In genomic region chr2:155236362-155236992, GRCm38 (mm10) we compare ENCODE assay signal across 8 mouse cellular contexts. TPM values are rescaled to one million over a fixed set of nuclear protein-coding genes. Genes with fewer than 3 reads are reported as not detected.
DNase-seq lines count a peak whose midpoint lies in the region; ATAC-seq and TF ChIP-seq lines count a peak whose summit lies in the region.

Gene Dynlrb1, plus strand, starts transcription at chr2:155236533.

- H3K79me2 ChIP-seq in C2C12 (ENCODE audit: control insufficient read depth, insufficient read depth) (peaks cover 50% of the 10 kb centered on the region), myocyte (ENCODE audit: control insufficient read depth, insufficient read depth) (peaks cover 48% of the 10 kb centered on the region)
- peaks cover 20% of the 10 kb centered on the region for H3K79me2 ChIP-seq in liver, adult 2 months (ENCODE audit: control insufficient read depth, insufficient read depth, low read length)

- TF ChIP-seq POLR2A in brain, embryonic 14.5 days (IDR thresholded peaks at IDR 0.05; ENCODE audit: borderline replicate concordance, extremely low read depth, insufficient read depth, insufficient read length, poor library complexity, severe bottlenecking), result no peak; the same call in 1 of the 2 replicates
- peak; percentile 88 for TF ChIP-seq POLR2A in liver, adult 2 months (IDR thresholded peaks at IDR 0.05; ENCODE audit: extremely low read depth, insufficient read depth, low read length)
- peak; percentile 81 for TF ChIP-seq POLR2A in myocyte (IDR thresholded peaks at IDR 0.05; ENCODE audit: insufficient read length, low read depth)

- WGBS in heart, embryonic 11.5 days (ENCODE audit: insufficient replicate concordance), result under 1% methylated on average over 50 of the region's 50 CpGs
- under 1% methylated on average over 50 of the region's 50 CpGs for WGBS in kidney, embryonic 16.5 days
- under 1% methylated on average over 50 of the region's 50 CpGs for WGBS in liver, adult 2 months

- peaks cover 44% of the 10 kb centered on the region for H3K79me3 ChIP-seq in C2C12 (ENCODE audit: low read depth)

- TF ChIP-seq CTCF in C2C12 (IDR thresholded peaks at IDR 0.05; ENCODE audit: control insufficient read depth, insufficient read depth, insufficient read length), result no peak
- TF ChIP-seq CTCF in brain, embryonic 14.5 days (IDR thresholded peaks at IDR 0.05; ENCODE audit: borderline replicate concordance, extremely low read depth, insufficient read depth, insufficient read length), result no peak
- no peak for TF ChIP-seq CTCF in liver, adult 2 months (IDR thresholded peaks at IDR 0.05; ENCODE audit: low read depth, low read length)

- H3K4me2 ChIP-seq in heart, embryonic 11.5 days, result peak within 1 kb of the TSS; percentile 70
- H3K4me2 ChIP-seq in kidney, embryonic 16.5 days (replicated peaks; ENCODE audit: low read depth, low read length), result peak within 1 kb of the TSS; percentile 93
- H3K4me2 ChIP-seq in myocyte (ENCODE audit: low read depth), result peak within 1 kb of the TSS; percentile 90

- peak within 1 kb of the TSS; percentile 100 for H3ac ChIP-seq in C2C12 (ENCODE audit: control insufficient read depth, insufficient read length, low read depth)
- peak within 1 kb of the TSS; percentile 37 for H3ac ChIP-seq in myocyte (ENCODE audit: control insufficient read depth, insufficient read length)

- peak within 1 kb of the TSS; percentile 87 for H3K27ac ChIP-seq in heart, embryonic 11.5 days (ENCODE audit: low read depth, low read length)
- H3K27ac ChIP-seq in kidney, embryonic 16.5 days (ENCODE audit: low read length), result peak within 1 kb of the TSS; percentile 94
- H3K27ac ChIP-seq in liver, adult 2 months (replicated peaks; ENCODE audit: insufficient read depth, low read depth, low read length), result peak within 1 kb of the TSS; percentile 70

- no peaks in the 10 kb centered on the region for H3K9me3 ChIP-seq in erythroblast, embryonic 14.5 days (ENCODE audit: control insufficient read depth, low read length)
- H3K9me3 ChIP-seq in heart, embryonic 11.5 days (replicated peaks; ENCODE audit: control insufficient read depth, low read length), result no peaks in the 10 kb centered on the region
- no peaks in the 10 kb centered on the region for H3K9me3 ChIP-seq in kidney, embryonic 16.5 days (ENCODE audit: low read length)

- peaks cover 23% of the 10 kb centered on the region for H3K4me1 ChIP-seq in erythroblast, embryonic 14.5 days (ENCODE audit: control insufficient read depth)
- peaks cover 9% of the 10 kb centered on the region for H3K4me1 ChIP-seq in heart, embryonic 11.5 days (ENCODE audit: control insufficient read depth, insufficient read depth, low read length)
- H3K4me1 ChIP-seq in kidney, embryonic 16.5 days (ENCODE audit: insufficient read depth, low read length), result peaks cover 13% of the 10 kb centered on the region
- peaks cover 16% of the 10 kb centered on the region for H3K4me1 ChIP-seq in liver, adult 2 months (ENCODE audit: control insufficient read depth, insufficient read depth, low read length)

- H3K36me3 ChIP-seq in C2C12 (ENCODE audit: control insufficient read depth, insufficient read depth) (no peaks in the 10 kb centered on the region), myocyte (ENCODE audit: control insufficient read depth, insufficient read depth) (no peaks in the 10 kb centered on the region)
- peaks cover 3% of the 10 kb centered on the region; the same call in 1 of the 2 replicates for H3K36me3 ChIP-seq in erythroblast, embryonic 14.5 days (ENCODE audit: control insufficient read depth)
- peaks cover 2% of the 10 kb centered on the region; the same call in 1 of the 2 replicates for H3K36me3 ChIP-seq in heart, embryonic 11.5 days (ENCODE audit: control insufficient read depth, insufficient read depth, low read length)
- H3K36me3 ChIP-seq in kidney, embryonic 16.5 days (ENCODE audit: insufficient read depth, low read length), result no peaks in the 10 kb centered on the region
- H3K36me3 ChIP-seq in liver, adult 2 months (ENCODE audit: control insufficient read depth, insufficient read depth, low read length), result no peaks in the 10 kb centered on the region
- no peaks in the 10 kb centered on the region; the same call in 1 of the 2 replicates for H3K36me3 ChIP-seq in splenic B cell, adult 2 months (ENCODE audit: control insufficient read depth, insufficient read depth, low read length, poor library complexity, severe bottlenecking)

- ATAC-seq in heart, embryonic 11.5 days (replicated peaks; ENCODE audit: insufficient number of reproducible peaks, low FRiP score, low TSS enrichment), result peak; percentile 95
- peak; percentile 100 for ATAC-seq in kidney, embryonic 16.5 days (ENCODE audit: low FRiP score, low TSS enrichment)

- H3K4me3 ChIP-seq in C2C12 (ENCODE audit: insufficient read depth, poor library complexity, severe bottlenecking) (peak within 1 kb of the TSS; percentile 71), myocyte (peak within 1 kb of the TSS; percentile 75)
- H3K4me3 ChIP-seq in erythroblast, embryonic 14.5 days (replicated peaks), result peak within 1 kb of the TSS; percentile 100
- H3K4me3 ChIP-seq in heart, embryonic 11.5 days (ENCODE audit: low read depth, low read length), result peak within 1 kb of the TSS; percentile 92
- H3K4me3 ChIP-seq in kidney, embryonic 16.5 days (ENCODE audit: low read length), result peak within 1 kb of the TSS; percentile 95
- peak within 1 kb of the TSS; percentile 86 for H3K4me3 ChIP-seq in liver, adult 2 months (ENCODE audit: insufficient read depth, low read depth, low read length)

- H3K27me3 ChIP-seq in C2C12 (ENCODE audit: control insufficient read depth, insufficient read depth, insufficient read length) (no peaks in the 10 kb centered on the region), myocyte (ENCODE audit: control insufficient read depth, insufficient read depth, insufficient read length) (no peaks in the 10 kb centered on the region)
- no peaks in the 10 kb centered on the region for H3K27me3 ChIP-seq in erythroblast, embryonic 14.5 days (ENCODE audit: control insufficient read depth)
- no peaks in the 10 kb centered on the region for H3K27me3 ChIP-seq in heart, embryonic 11.5 days (ENCODE audit: control insufficient read depth, insufficient read depth, low read length)
- no peaks in the 10 kb centered on the region for H3K27me3 ChIP-seq in kidney, embryonic 16.5 days (ENCODE audit: insufficient read depth, low read length)
- H3K27me3 ChIP-seq in liver, adult 2 months (ENCODE audit: control insufficient read depth, insufficient read depth, low read length), result no peaks in the 10 kb centered on the region
- H3K27me3 ChIP-seq in splenic B cell, adult 2 months (ENCODE audit: control insufficient read depth, insufficient read depth, low read length, poor library complexity, severe bottlenecking), result no peaks in the 10 kb centered on the region

- DNase-seq in brain, embryonic 14.5 days (ENCODE audit: low read depth), result peak; percentile 99
- DNase-seq in liver, adult 2 months (ENCODE audit: extremely low read depth, low read depth, low spot score), result peak; percentile 95
- DNase-seq in splenic B cell, adult 2 months (ENCODE audit: low read depth, low spot score), result peak; percentile 95

- H3K9ac ChIP-seq in heart, embryonic 11.5 days (ENCODE audit: low read depth, low read length), result peak within 1 kb of the TSS; percentile 96
- peak within 1 kb of the TSS; percentile 96 for H3K9ac ChIP-seq in kidney, embryonic 16.5 days (replicated peaks; ENCODE audit: low read length)
- H3K9ac ChIP-seq in liver, adult 2 months (ENCODE audit: low read depth, low read length), result peak within 1 kb of the TSS; percentile 83

TF ChIP-seq in C2C12, 6 proteins besides CTCF, POLR2A, EP300 and RAD21:
- no peak for TF ChIP-seq CEBPB (IDR thresholded peaks at IDR 0.05; ENCODE audit: low read depth)
- TF ChIP-seq MYOG (IDR thresholded peaks at IDR 0.05; ENCODE audit: control insufficient read depth, extremely low read depth, insufficient read length), result no peak
- TF ChIP-seq MAX (IDR thresholded peaks at IDR 0.05), result no peak
- no peak for TF ChIP-seq MYOD1 (IDR thresholded peaks at IDR 0.05; ENCODE audit: control insufficient read depth, insufficient read length, low read depth)
- TF ChIP-seq USF1 (IDR thresholded peaks at IDR 0.05; ENCODE audit: low read depth), result no peak
- no peak for TF ChIP-seq FOSL1 (IDR thresholded peaks at IDR 0.05; ENCODE audit: insufficient read depth, low read length, poor library complexity, severe bottlenecking)

TF ChIP-seq in myocyte, 11 proteins besides CTCF, POLR2A, EP300 and RAD21:
- TF ChIP-seq POLR2AphosphoS2 (IDR thresholded peaks at IDR 0.05; ENCODE audit: insufficient read length, low read depth) (peak; percentile 72), TCF3 (IDR thresholded peaks at IDR 0.05; ENCODE audit: insufficient read length, low read depth) (no peak), MAX (IDR thresholded peaks at IDR 0.05; ENCODE audit: low read depth) (no peak), MYOG (IDR thresholded peaks at IDR 0.05; ENCODE audit: control insufficient read depth in 1 of 3, insufficient read depth in 1 of 3, insufficient read length in 2 of 3, low read depth in 2 of 3) (no peak), USF1 (IDR thresholded peaks at IDR 0.05; ENCODE audit: low read depth) (no peak), TCF12 (IDR thresholded peaks at IDR 0.05; ENCODE audit: insufficient read depth, poor library complexity, severe bottlenecking) (no peak)

RNA-seq across cellular contexts. Expression of gene Dynlrb1, which starts in this region (rescaled TPM):
- polyA plus RNA-seq in C2C12 (2012; fragmentation: generic; extraction: Trizol), result 350 TPM
- polyA plus RNA-seq in brain, embryonic 14.5 days (2012; rRNA removed), result 748 and 859 TPM in 2 replicates
- polyA plus RNA-seq in erythroblast, embryonic 14.5 days (2012), result 10.3 and 16.7 TPM in 2 replicates
- polyA plus RNA-seq in heart, embryonic 11.5 days (2014; fragmentation: Nextera tagmentation; extraction: Ambion mirVana), result 427 and 429 TPM in 2 replicates
- 391 and 404 TPM in 2 replicates for polyA plus RNA-seq in kidney, embryonic 16.5 days (2015; fragmentation: Nextera tagmentation; extraction: Ambion mirVana)
- total RNA-seq in liver, adult 2 months (2014; rRNA removed), result 104 and 124 TPM in 2 replicates
- polyA plus RNA-seq in liver, adult 2 months (2012; rRNA removed), result 141 and 163 TPM in 2 replicates
- polyA plus RNA-seq in myocyte (2012; fragmentation: generic; extraction: Trizol), result 418 TPM

Comparison
In these comparisons a context has a peak if more than half of its experiments do, and no peak if none do; other contexts are left out.
1. Peak in every context shown above with its lines: DNase-seq, ATAC-seq, H3K4me3 ChIP-seq and H3K27ac ChIP-seq.